Mouse (Mus musculus): ENCODE measurements around the gene Ppef2. TPM values are rescaled to one million over a fixed set of nuclear protein-coding genes. Genes with fewer than 3 reads are reported as not detected.

Ppef2 gene
- polyA plus RNA-seq, 1 experiment = 3.2 TPM

- Histone ChIP-seq H3K27ac (ENCODE audit: insufficient read depth, low read length) (no peak overlapping the region), H3K9me3 (replicated peaks; ENCODE audit: control insufficient read depth, insufficient read depth, low read length, poor library complexity, severe bottlenecking) (no peaks in the 10 kb centered on the region), H3K9ac (ENCODE audit: low read depth, poor library complexity, severe bottlenecking) (no peak overlapping the region), H3K36me3 (ENCODE audit: control insufficient read depth, insufficient read depth, low read length, poor library complexity, severe bottlenecking) (peaks cover 14% of the 10 kb centered on the region), H3K27me3 (ENCODE audit: control insufficient read depth, insufficient read depth, low read length, poor library complexity, severe bottlenecking) (no peaks in the 10 kb centered on the region), H3K4me3 (ENCODE audit: low read depth, low read length) (no peak overlapping the region), H3K4me1 (ENCODE audit: control insufficient read depth, insufficient read depth, low read length) (no peaks in the 10 kb centered on the region)
- no peak for TF ChIP-seq CTCF (IDR thresholded peaks at IDR 0.05; ENCODE audit: low read depth, low read length)
- TF ChIP-seq EP300 (IDR thresholded peaks at IDR 0.05; ENCODE audit: insufficient read depth, low read depth, low read length) = no peak
- TF ChIP-seq POLR2A (IDR thresholded peaks at IDR 0.05; ENCODE audit: insufficient read depth, low read length) = no peak
Observed at GRCm38 (mm10) chr5:92205706-92206105, 50.4 kb downstream of the Ppef2 start.

- no peak overlapping the region for H3K9ac ChIP-seq (ENCODE audit: low read depth, poor library complexity, severe bottlenecking)
- TF ChIP-seq POLR2A (IDR thresholded peaks at IDR 0.05; ENCODE audit: insufficient read depth, low read length) = no peak
- TF ChIP-seq CTCF (IDR thresholded peaks at IDR 0.05; ENCODE audit: low read depth, low read length) = no peak
- no peak overlapping the region for H3K4me3 ChIP-seq (ENCODE audit: low read depth, low read length)
- no peaks in the 10 kb centered on the region for H3K27me3 ChIP-seq (ENCODE audit: control insufficient read depth, insufficient read depth, low read length, poor library complexity, severe bottlenecking)
- no peak overlapping the region for H3K27ac ChIP-seq (ENCODE audit: insufficient read depth, low read length)
- H3K9me3 ChIP-seq (replicated peaks; ENCODE audit: control insufficient read depth, insufficient read depth, low read length, poor library complexity, severe bottlenecking) = no peaks in the 10 kb centered on the region
- no peaks in the 10 kb centered on the region for H3K4me1 ChIP-seq (ENCODE audit: control insufficient read depth, insufficient read depth, low read length)
- H3K36me3 ChIP-seq (ENCODE audit: control insufficient read depth, insufficient read depth, low read length, poor library complexity, severe bottlenecking) = peaks cover 17% of the 10 kb centered on the region
Observed at GRCm38 (mm10) chr5:92205184-92205583, 50.9 kb downstream of the Ppef2 start.

GRCm38 (mm10) chr5:92204162-92205036 is 51.7 kb downstream of the Ppef2 start:
- TF ChIP-seq EP300 (IDR thresholded peaks at IDR 0.05; ENCODE audit: insufficient read depth, low read depth, low read length) (no peak), CTCF (IDR thresholded peaks at IDR 0.05; ENCODE audit: low read depth, low read length) (no peak), POLR2A (IDR thresholded peaks at IDR 0.05; ENCODE audit: insufficient read depth, low read length) (no peak)
- no peak overlapping the region for H3K9ac ChIP-seq (ENCODE audit: low read depth, poor library complexity, severe bottlenecking)
- no peaks in the 10 kb centered on the region for H3K9me3 ChIP-seq (replicated peaks; ENCODE audit: control insufficient read depth, insufficient read depth, low read length, poor library complexity, severe bottlenecking)
- peaks cover 24% of the 10 kb centered on the region for H3K36me3 ChIP-seq (ENCODE audit: control insufficient read depth, insufficient read depth, low read length, poor library complexity, severe bottlenecking)
- no peaks in the 10 kb centered on the region for H3K4me1 ChIP-seq (ENCODE audit: control insufficient read depth, insufficient read depth, low read length)
- H3K27me3 ChIP-seq (ENCODE audit: control insufficient read depth, insufficient read depth, low read length, poor library complexity, severe bottlenecking) = no peaks in the 10 kb centered on the region
- H3K27ac ChIP-seq (ENCODE audit: insufficient read depth, low read length) = no peak overlapping the region
- no peak overlapping the region for H3K4me3 ChIP-seq (ENCODE audit: low read depth, low read length)

- Histone ChIP-seq H3K36me3 (ENCODE audit: control insufficient read depth, insufficient read depth, low read length, poor library complexity, severe bottlenecking) (peaks cover 45% of the 10 kb centered on the region), H3K4me3 (ENCODE audit: low read depth, low read length) (no peak overlapping the region), H3K4me1 (ENCODE audit: control insufficient read depth, insufficient read depth, low read length) (no peaks in the 10 kb centered on the region), H3K27me3 (ENCODE audit: control insufficient read depth, insufficient read depth, low read length, poor library complexity, severe bottlenecking) (no peaks in the 10 kb centered on the region), H3K9ac (ENCODE audit: low read depth, poor library complexity, severe bottlenecking) (no peak overlapping the region), H3K27ac (ENCODE audit: insufficient read depth, low read length) (no peak overlapping the region), H3K9me3 (replicated peaks; ENCODE audit: control insufficient read depth, insufficient read depth, low read length, poor library complexity, severe bottlenecking) (no peaks in the 10 kb centered on the region)
- TF ChIP-seq EP300 (IDR thresholded peaks at IDR 0.05; ENCODE audit: insufficient read depth, low read depth, low read length) (no peak), CTCF (IDR thresholded peaks at IDR 0.05; ENCODE audit: low read depth, low read length) (no peak), POLR2A (IDR thresholded peaks at IDR 0.05; ENCODE audit: insufficient read depth, low read length) (no peak)
Observed at GRCm38 (mm10) chr5:92198266-92198665, 57.8 kb downstream of the Ppef2 start.

- H3K27me3 ChIP-seq (ENCODE audit: control insufficient read depth, insufficient read depth, low read length, poor library complexity, severe bottlenecking) = no peaks in the 10 kb centered on the region
- no peak overlapping the region for H3K4me3 ChIP-seq (ENCODE audit: low read depth, low read length)
- H3K9me3 ChIP-seq (replicated peaks; ENCODE audit: control insufficient read depth, insufficient read depth, low read length, poor library complexity, severe bottlenecking) = no peaks in the 10 kb centered on the region
- TF ChIP-seq CTCF (IDR thresholded peaks at IDR 0.05; ENCODE audit: low read depth, low read length) = no peak
- no peak for TF ChIP-seq POLR2A (IDR thresholded peaks at IDR 0.05; ENCODE audit: insufficient read depth, low read length)
- no peak for TF ChIP-seq EP300 (IDR thresholded peaks at IDR 0.05; ENCODE audit: insufficient read depth, low read depth, low read length)
- no peak overlapping the region for H3K9ac ChIP-seq (ENCODE audit: low read depth, poor library complexity, severe bottlenecking)
- no peaks in the 10 kb centered on the region for H3K4me1 ChIP-seq (ENCODE audit: control insufficient read depth, insufficient read depth, low read length)
- H3K27ac ChIP-seq (ENCODE audit: insufficient read depth, low read length) = no peak overlapping the region
- peaks cover 45% of the 10 kb centered on the region for H3K36me3 ChIP-seq (ENCODE audit: control insufficient read depth, insufficient read depth, low read length, poor library complexity, severe bottlenecking)
Observed at GRCm38 (mm10) chr5:92196895-92197811, 58.9 kb downstream of the Ppef2 start.
